Mouse (Mus musculus): ENCODE data around the gene Unc13c.

DNA sequence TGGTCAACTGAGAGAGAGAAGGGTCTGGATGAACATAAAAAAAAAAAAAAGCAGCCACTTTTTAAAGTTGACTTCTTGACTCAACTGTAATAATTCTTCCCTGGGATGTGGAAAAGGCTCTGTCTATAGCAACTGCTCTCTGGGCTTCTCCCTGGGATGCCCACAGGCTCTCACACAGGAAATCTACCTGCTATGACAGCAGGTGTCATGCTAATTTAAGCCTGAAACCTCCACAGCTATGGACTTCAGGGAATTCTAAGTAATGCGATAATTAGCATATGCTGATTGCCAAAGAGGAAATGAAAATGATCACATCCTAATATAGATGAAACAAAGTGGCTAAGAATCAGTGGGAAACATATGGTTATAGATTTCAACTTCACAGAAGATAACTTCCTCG is 102.1 kb downstream of the Unc13c start:
- TF ChIP-seq POLR2A (IDR thresholded peaks at IDR 0.05; ENCODE audit: insufficient read depth, low read length) (no peak), CTCF (IDR thresholded peaks at IDR 0.05; ENCODE audit: low read depth, low read length) (no peak), EP300 (IDR thresholded peaks at IDR 0.05; ENCODE audit: insufficient read depth, low read depth, low read length) (no peak)

All from ES-Bruce4 (cell line).